Mouse (Mus musculus) neural tube, embryonic 14.5 days (tissue): Measurements from ENCODE around the gene Cpsf4l. TPM values are rescaled to one million over a fixed set of nuclear protein-coding genes. Genes with fewer than 3 reads are reported as not detected.

Source experiments
- ATAC-seq: fragments of 200-750 bp; cut with Nextera tagmentation; 2 replicates; pipeline ENCODE4 v1.8.0; 2017; ENCODE audit warnings: low read depth, mild to moderate bottlenecking, moderate TSS enrichment, moderate library complexity
- H3K27ac ChIP-seq: fragments of 300-500 bp; sonication (generic); 2 replicates; pipeline ENCODE4 v1.5.1; 2014; ENCODE audit warnings: low read depth, mild to moderate bottlenecking, control low read depth, low read length, moderate library complexity, mixed read lengths
- H3K27me3 ChIP-seq: fragments of 300-500 bp; sonication (generic); 2 replicates; pipeline ENCODE4 v1.6.1; 2014; ENCODE audit warnings: low read length; ENCODE audit not compliant: control insufficient read depth, insufficient read depth
- H3K36me3 ChIP-seq: fragments of 300-500 bp; sonication (generic); 2 replicates; pipeline ENCODE4 v1.6.1; 2014; ENCODE audit warnings: low read length, mixed read lengths; ENCODE audit not compliant: control insufficient read depth, insufficient read depth
- H3K4me1 ChIP-seq: fragments of 300-500 bp; sonication (generic); 2 replicates; pipeline ENCODE4 v1.6.1; 2014; ENCODE audit warnings: low read length; ENCODE audit not compliant: control insufficient read depth, insufficient read depth
- H3K4me2 ChIP-seq: fragments of 300-500 bp; sonication (generic); 2 replicates; pipeline ENCODE4 v1.6.1; 2014; ENCODE audit warnings: mild to moderate bottlenecking, low read depth, low read length, control low read depth
- H3K4me3 ChIP-seq: fragments of 300-500 bp; sonication (generic); 2 replicates; pipeline ENCODE4 v1.5.1; 2014; ENCODE audit warnings: low read depth, low read length, control low read depth, mixed read lengths
- H3K9ac ChIP-seq: fragments of 300-500 bp; sonication (generic); replicated peaks from 2 replicates; pipeline ENCODE4 v1.6.1; 2014; ENCODE audit warnings: low read depth, mild to moderate bottlenecking, control low read depth, low read length, mixed read lengths
- H3K9me3 ChIP-seq: fragments of 300-500 bp; sonication (generic); 2 replicates; pipeline ENCODE4 v1.6.1; 2016; ENCODE audit warnings: low read length; ENCODE audit not compliant: control insufficient read depth
- WGBS: fragments of 180-500 bp; shearing (Covaris S2); extraction: QIAGEN DNeasy Blood & Tissue Kit; methylation state at CpG from one replicate; pipeline ENCODE4 v1.1.7; 2014; 5-methylcytosine and 5-hydroxymethylcytosine counted together
- polyA plus RNA-seq: library from polyadenylated mRNA; unstranded; fragments of >200 nt; fragmentation: Nextera tagmentation; extraction: Ambion mirVana; gene quantifications from 2 replicates; pipeline ENCODE4 v1.2.1, GENCODE M21; 2014

Gene Cpsf4l
- polyA plus RNA-seq, 1 experiment from 2014 or later: 0.72 TPM

DNA sequence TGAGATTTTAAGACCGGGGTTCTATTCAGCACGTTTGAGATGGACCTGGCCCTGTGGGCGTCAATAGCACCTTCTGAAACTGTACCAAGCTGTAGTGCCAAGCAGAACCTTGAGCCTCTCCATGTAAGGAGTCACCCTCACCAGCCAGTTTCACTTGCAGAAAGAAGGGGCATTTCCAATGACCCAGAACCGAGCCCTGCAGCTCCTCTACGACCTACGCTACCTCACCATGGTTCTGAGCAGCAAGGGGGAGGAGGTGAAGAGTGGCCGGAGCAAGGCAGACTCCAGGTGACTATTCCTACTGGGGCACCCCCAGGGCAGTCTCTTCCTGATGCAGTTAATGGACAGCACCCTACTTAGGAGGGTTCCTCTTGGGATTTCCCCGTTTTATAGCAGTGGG lies 51.5 kb downstream of the Cpsf4l start:
- 93% methylated on average over 8 of the region's 8 CpGs for WGBS
- Histone ChIP-seq H3K9ac (no peak overlapping the region), H3K4me2 (no peak overlapping the region), H3K27ac (no peak overlapping the region), H3K27me3 (no peaks in the 10 kb centered on the region), H3K36me3 (peaks cover 66% of the 10 kb centered on the region), H3K4me1 (no peaks in the 10 kb centered on the region), H3K9me3 (no peaks in the 10 kb centered on the region), H3K4me3 (no peak overlapping the region)
- ATAC-seq: no peak

- no peak overlapping the region for H3K4me3 ChIP-seq
- no peaks in the 10 kb centered on the region for H3K4me1 ChIP-seq
- H3K9me3 ChIP-seq: no peaks in the 10 kb centered on the region
- no peak overlapping the region for H3K27ac ChIP-seq
- no peaks in the 10 kb centered on the region for H3K27me3 ChIP-seq
- H3K9ac ChIP-seq: 0 out of 2 replicates have a peak overlapping the region, but pooled peaks have one; percentile 11
- H3K4me2 ChIP-seq: no peak overlapping the region
- WGBS: 77% methylated on average over 4 of the region's 4 CpGs
- H3K36me3 ChIP-seq: peaks cover 77% of the 10 kb centered on the region
- no peak for ATAC-seq
These were observed 52.6 kb downstream of the Cpsf4l start for GRCm38 (mm10) chr11:113657221-113657620.

DNA sequence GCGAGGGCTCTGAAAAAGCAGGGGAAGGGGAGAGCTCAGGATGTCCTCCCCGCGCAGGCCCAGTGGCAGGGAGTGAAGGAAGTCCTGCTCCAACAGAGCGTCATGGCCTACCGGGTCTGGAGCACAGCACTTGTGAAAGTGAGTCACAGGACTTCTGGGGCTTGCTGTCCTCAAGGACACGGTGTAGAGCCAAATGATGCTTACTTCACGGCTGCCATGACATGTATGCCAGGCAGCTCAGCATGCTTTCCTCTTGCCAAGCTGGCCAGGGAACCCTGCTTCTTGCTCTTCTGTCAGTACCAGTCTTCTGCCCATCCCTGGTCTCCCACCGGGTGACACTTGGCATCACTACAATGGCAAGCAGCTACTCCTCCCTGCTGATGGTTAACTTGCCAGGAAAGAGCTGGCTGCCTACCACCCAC lies 53.3 kb downstream of the Cpsf4l start:
- peak; percentile 38; the same call in 1 of the 2 replicates for ATAC-seq
- WGBS: 84% methylated on average over 8 of the region's 8 CpGs

DNA sequence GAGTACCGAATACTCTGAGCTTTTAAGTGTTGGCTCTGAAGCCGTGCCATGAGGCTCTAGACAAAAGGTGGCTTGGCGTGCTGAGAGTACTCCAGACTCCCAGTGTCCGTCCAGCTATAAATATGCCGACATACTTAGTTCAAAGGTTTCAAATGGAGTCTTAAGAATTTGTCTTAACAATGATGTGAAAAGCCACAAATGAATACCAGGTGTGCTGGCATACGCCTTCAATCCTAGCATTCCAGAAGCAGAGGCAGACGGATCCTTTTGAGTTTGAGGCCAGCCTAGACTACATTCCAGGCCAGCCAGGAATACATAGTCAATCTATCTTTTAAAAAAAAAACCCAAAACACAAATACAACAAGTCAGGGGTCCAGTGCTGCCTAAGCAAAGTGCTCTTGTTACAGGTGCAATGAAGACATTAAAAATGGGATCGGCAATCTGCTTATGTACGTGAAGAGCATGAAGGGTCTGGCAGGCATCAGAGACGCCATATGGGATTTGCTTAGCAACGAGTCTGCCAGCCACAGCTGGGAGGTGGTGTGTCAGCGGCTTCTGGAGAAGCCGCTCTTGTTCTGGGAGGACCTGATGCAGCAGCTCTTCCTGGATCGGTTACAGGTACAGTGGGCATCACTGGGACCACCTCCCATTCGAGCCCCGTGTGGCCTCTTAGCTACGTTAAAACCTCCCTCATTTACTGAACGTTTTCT lies 55.1 kb downstream of the Cpsf4l start:
- H3K27ac ChIP-seq: no peak overlapping the region
- no peak overlapping the region for H3K4me2 ChIP-seq
- no peaks in the 10 kb centered on the region for H3K9me3 ChIP-seq
- H3K36me3 ChIP-seq: peaks cover 64% of the 10 kb centered on the region
- H3K4me1 ChIP-seq: peaks cover 11% of the 10 kb centered on the region; the same call in 1 of the 2 replicates
- H3K27me3 ChIP-seq: no peaks in the 10 kb centered on the region
- ATAC-seq: no peak
- no peak overlapping the region for H3K9ac ChIP-seq
- H3K4me3 ChIP-seq: no peak overlapping the region
- WGBS: 81% methylated on average over 18 of the region's 18 CpGs

More for the DNA sequence above, 53.3 kb downstream of the Cpsf4l start:
- H3K27ac ChIP-seq: no peak overlapping the region
- no peaks in the 10 kb centered on the region for H3K9me3 ChIP-seq
- H3K9ac ChIP-seq: no peak overlapping the region
- H3K27me3 ChIP-seq: no peaks in the 10 kb centered on the region
- H3K36me3 ChIP-seq: peaks cover 73% of the 10 kb centered on the region
- no peak overlapping the region for H3K4me2 ChIP-seq
- no peaks in the 10 kb centered on the region for H3K4me1 ChIP-seq
- H3K4me3 ChIP-seq: no peak overlapping the region

- Histone ChIP-seq H3K4me3 (no peak overlapping the region), H3K4me1 (peaks cover 11% of the 10 kb centered on the region; the same call in 1 of the 2 replicates), H3K27ac (no peak overlapping the region), H3K9me3 (no peaks in the 10 kb centered on the region), H3K9ac (no peak overlapping the region), H3K36me3 (peaks cover 59% of the 10 kb centered on the region), H3K27me3 (no peaks in the 10 kb centered on the region), H3K4me2 (no peak overlapping the region)
- 93% methylated on average over 15 of the region's 15 CpGs for WGBS
- ATAC-seq: no peak
These were observed 55.7 kb downstream of the Cpsf4l start for GRCm38 (mm10) chr11:113654105-113654504.

- Histone ChIP-seq H3K27ac (no peak overlapping the region), H3K36me3 (peaks cover 54% of the 10 kb centered on the region), H3K4me3 (no peak overlapping the region), H3K4me1 (peaks cover 15% of the 10 kb centered on the region; the same call in 1 of the 2 replicates), H3K27me3 (no peaks in the 10 kb centered on the region), H3K9me3 (no peaks in the 10 kb centered on the region), H3K4me2 (no peak overlapping the region), H3K9ac (no peak overlapping the region)
- ATAC-seq: no peak
- 75% methylated on average over 6 of the region's 6 CpGs for WGBS
These were observed 57.3 kb downstream of the Cpsf4l start for GRCm38 (mm10) chr11:113652516-113652915.

DNA sequence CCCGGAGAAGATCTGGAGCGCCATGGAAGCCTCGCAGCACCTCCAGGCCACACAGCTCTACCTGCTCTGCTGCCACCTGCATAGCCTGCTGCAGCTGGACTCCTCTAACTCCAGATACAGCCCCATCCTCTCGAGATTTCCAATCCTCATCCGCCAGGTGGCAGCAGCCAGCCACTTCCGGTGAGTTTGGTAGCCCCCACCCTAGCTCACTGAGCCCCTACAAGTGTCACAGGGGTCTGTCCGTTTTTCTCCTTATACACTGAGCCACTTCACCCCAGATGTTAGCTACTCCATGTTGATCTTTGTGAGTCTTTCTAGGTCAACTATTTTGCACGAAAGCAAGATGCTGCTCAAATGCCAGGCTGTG lies 57.9 kb downstream of the Cpsf4l start:
- no peak overlapping the region for H3K9ac ChIP-seq
- no peak for ATAC-seq
- no peak overlapping the region for H3K4me2 ChIP-seq
- no peaks in the 10 kb centered on the region for H3K27me3 ChIP-seq
- no peak overlapping the region for H3K4me3 ChIP-seq
- WGBS: 53% methylated on average over 8 of the region's 8 CpGs
- peaks cover 48% of the 10 kb centered on the region for H3K36me3 ChIP-seq
- H3K4me1 ChIP-seq: peaks cover 15% of the 10 kb centered on the region; the same call in 1 of the 2 replicates
- no peak overlapping the region for H3K27ac ChIP-seq
- H3K9me3 ChIP-seq: no peaks in the 10 kb centered on the region

DNA sequence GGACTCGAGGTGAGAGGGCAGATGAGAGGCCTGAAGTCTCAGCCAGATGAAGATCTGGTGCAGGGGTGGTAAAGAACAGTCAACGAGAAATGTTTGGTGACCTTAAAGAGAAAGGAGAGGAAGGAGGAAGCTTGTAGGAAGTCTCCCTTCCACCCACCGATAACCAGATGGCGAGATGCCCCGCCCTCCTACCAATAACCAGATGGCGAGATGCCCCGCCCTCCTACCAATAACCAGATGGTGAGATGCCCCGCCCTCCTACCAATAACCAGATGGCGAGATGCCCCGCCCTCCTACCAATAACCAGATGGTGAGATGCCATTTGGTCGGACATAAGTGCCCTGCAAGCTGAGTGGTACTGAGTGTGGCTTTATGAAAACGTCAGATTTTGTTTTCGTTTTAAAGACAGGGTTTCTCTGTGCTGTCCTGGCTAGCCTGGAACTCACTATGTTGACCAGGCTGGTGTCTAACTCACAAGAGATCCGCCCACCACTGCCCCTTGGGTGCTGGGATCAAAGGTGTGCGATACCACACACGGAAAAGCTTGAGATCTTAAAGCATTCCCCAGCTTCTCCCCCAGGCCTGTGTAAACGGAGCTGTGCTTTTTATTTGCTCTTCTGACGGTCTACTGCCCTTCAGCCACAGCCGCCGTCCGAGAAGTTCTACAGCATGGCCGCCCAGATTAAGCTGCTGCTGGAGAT lies 58.5 kb downstream of the Cpsf4l start:
- WGBS: 60% methylated on average over 22 of the region's 22 CpGs
- Histone ChIP-seq H3K27me3 (no peaks in the 10 kb centered on the region), H3K4me2 (no peak overlapping the region), H3K9ac (no peak overlapping the region), H3K36me3 (peaks cover 43% of the 10 kb centered on the region), H3K4me3 (no peak overlapping the region), H3K9me3 (no peaks in the 10 kb centered on the region), H3K4me1 (peaks cover 15% of the 10 kb centered on the region; the same call in 1 of the 2 replicates), H3K27ac (no peak overlapping the region)
- ATAC-seq: no peak
